Mouse (Mus musculus): ENCODE results near the gene Elmod2. TPM values are rescaled to one million over a fixed set of nuclear protein-coding genes. Genes with fewer than 3 reads are reported as not detected.

Gene Elmod2
- total RNA-seq (2012; rRNA removed) (3.5 and 4.8 TPM in 2 replicates), polyA plus RNA-seq (2012; ENCODE audit: insufficient read depth in 1 of 2, insufficient read length in 2 of 2, low read depth in 1 of 2, low replicate concordance in 2 of 2, missing spikeins in 1 of 2) (100 to 1,000 TPM in 1 of 2 experiments, 1 to 10 TPM in 1; 4.8 to 138 TPM)

- Histone ChIP-seq H3K9me3 (replicated peaks; ENCODE audit: insufficient read depth, low read length) (no peaks in the 10 kb centered on the region), H3K27ac (ENCODE audit: control insufficient read depth, low read depth, low read length) (peak within 1 kb of the TSS; percentile 64), H3K4me3 (ENCODE audit: control insufficient read depth in 1 of 2, insufficient read depth in 1 of 2, low read depth in 2 of 2, low read length in 2 of 2) (peak within 1 kb of the TSS; percentile 81 to 88), H3K4me1 (ENCODE audit: control insufficient read depth in 1 of 2, insufficient read depth in 2 of 2, low read length in 2 of 2) (0 out of 4 replicates have a peak, but pooled peaks cover 0 to 2% of the 10 kb centered on the region in 2 experiments), H3K79me2 (ENCODE audit: control insufficient read depth, insufficient read depth, low read length, poor library complexity) (peaks cover 5% of the 10 kb centered on the region), H3K36me3 (ENCODE audit: control insufficient read depth in 1 of 2, insufficient read depth in 2 of 2, low read length in 2 of 2) (peaks cover 1 to 4% of the 10 kb centered on the region in 2 experiments; a peak in 2 of 4 replicates), H3K27me3 (ENCODE audit: control insufficient read depth in 1 of 2, insufficient read depth in 2 of 2, low read length in 2 of 2) (peaks cover 1 to 2% of the 10 kb centered on the region in 2 experiments; a peak in 1 of 4 replicates), H3K9ac (ENCODE audit: control insufficient read depth, low read depth, low read length, poor library complexity, severe bottlenecking) (peak within 1 kb of the TSS; percentile 85)
- TF ChIP-seq NELFE (IDR thresholded peaks at IDR 0.05; ENCODE audit: low read depth, low read length) (peak; percentile 69), NRF1 (IDR thresholded peaks at IDR 0.05; ENCODE audit: insufficient read depth, low read depth, low read length, poor library complexity, severe bottlenecking) (peak; percentile 52; the same call in 1 of the 2 replicates), HCFC1 (IDR thresholded peaks at IDR 0.05; ENCODE audit: low read depth, low read length) (peak; percentile 83), MAX (IDR thresholded peaks at IDR 0.05; ENCODE audit: low read length) (no peak), POLR2A (IDR thresholded peaks at IDR 0.05; ENCODE audit: control insufficient read depth in 1 of 2, insufficient read depth in 1 of 2, low read depth in 1 of 2, low read length in 2 of 2, poor library complexity in 1 of 2) (peak; percentile 74 to 80), ZNF384 (IDR thresholded peaks at IDR 0.05; ENCODE audit: low read depth, low read length) (no peak), ELF1 (IDR thresholded peaks at IDR 0.05; ENCODE audit: low read depth, low read length) (peak; percentile 98), USF2 (IDR thresholded peaks at IDR 0.05; ENCODE audit: borderline replicate concordance in 1 of 2, insufficient read depth in 1 of 2, low read depth in 1 of 2, low read length in 2 of 2) (no peak), TBP (IDR thresholded peaks at IDR 0.05; ENCODE audit: low read depth, low read length) (0 out of 2 replicates have a peak, but pooled peaks have one; percentile 36), MXI1 (IDR thresholded peaks at IDR 0.05; ENCODE audit: low read depth, low read length) (peak; percentile 87), SIN3A (IDR thresholded peaks at IDR 0.05; ENCODE audit: low read length) (peak; percentile 94)
- peak; percentile 96 for DNase-seq (ENCODE audit: low read depth, low spot score)
These were observed at the start of gene Elmod2 for GRCm38 (mm10) chr8:83331899-83332697. Elmod2 (minus strand) TSS chr8:83332486.

DNA sequence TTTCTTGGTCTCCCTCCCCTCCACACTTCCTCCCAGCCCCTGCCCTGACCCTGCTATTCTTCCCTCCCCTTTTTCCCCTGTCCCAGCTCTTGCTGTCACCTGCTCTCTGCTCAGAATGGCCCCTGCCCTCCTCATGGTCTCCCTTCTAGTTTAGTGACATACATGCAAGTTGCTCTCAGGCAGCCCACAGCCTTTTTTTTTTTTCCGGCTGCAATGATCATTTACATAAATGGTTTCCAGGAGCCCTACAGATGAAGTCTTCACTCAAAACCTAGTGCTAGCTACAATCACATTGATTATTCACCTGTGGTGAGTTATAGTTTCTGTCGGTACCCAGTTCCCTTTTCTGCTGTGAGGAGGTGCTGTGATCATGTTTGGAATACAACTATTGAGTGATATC, 48.7 kb upstream of the Elmod2 start:
- no peaks in the 10 kb centered on the region for H3K79me2 ChIP-seq (ENCODE audit: control insufficient read depth, insufficient read depth, low read length, poor library complexity)
- no peak overlapping the region for H3K27ac ChIP-seq (ENCODE audit: control insufficient read depth, low read depth, low read length)
- no peak overlapping the region for H3K4me3 ChIP-seq (ENCODE audit: control insufficient read depth in 1 of 2, insufficient read depth in 1 of 2, low read depth in 2 of 2, low read length in 2 of 2)
- H3K4me1 ChIP-seq (ENCODE audit: control insufficient read depth in 1 of 2, insufficient read depth in 2 of 2, low read length in 2 of 2), result no peaks in the 10 kb centered on the region
- no peak overlapping the region for H3K9ac ChIP-seq (ENCODE audit: control insufficient read depth, low read depth, low read length, poor library complexity, severe bottlenecking)
- DNase-seq (ENCODE audit: low read depth, low spot score), result no peak
- no peaks in the 10 kb centered on the region; a peak in 1 of 4 replicates for H3K27me3 ChIP-seq (ENCODE audit: control insufficient read depth in 1 of 2, insufficient read depth in 2 of 2, low read length in 2 of 2)
- H3K36me3 ChIP-seq (ENCODE audit: control insufficient read depth in 1 of 2, insufficient read depth in 2 of 2, low read length in 2 of 2), result no peaks in the 10 kb centered on the region
- TF ChIP-seq TAL1 (IDR thresholded peaks at IDR 0.05; ENCODE audit: low read length) (no peak), BHLHE40 (IDR thresholded peaks at IDR 0.05; ENCODE audit: borderline replicate concordance, low read depth, low read length) (no peak), JUND (IDR thresholded peaks at IDR 0.05; ENCODE audit: low read depth, low read length) (no peak), CHD2 (IDR thresholded peaks at IDR 0.05; ENCODE audit: low read length) (no peak), CHD1 (IDR thresholded peaks at IDR 0.05; ENCODE audit: low read depth, low read length) (no peak), POLR2AphosphoS5 (IDR thresholded peaks at IDR 0.05; ENCODE audit: borderline replicate concordance, low read depth, low read length) (no peak), TBP (IDR thresholded peaks at IDR 0.05; ENCODE audit: low read depth, low read length) (no peak), MXI1 (IDR thresholded peaks at IDR 0.05; ENCODE audit: low read depth, low read length) (no peak), ZKSCAN1 (IDR thresholded peaks at IDR 0.05; ENCODE audit: low read depth, low read length) (no peak), ZNF384 (IDR thresholded peaks at IDR 0.05; ENCODE audit: low read depth, low read length) (no peak)
- H3K9me3 ChIP-seq (replicated peaks; ENCODE audit: insufficient read depth, low read length), result no peaks in the 10 kb centered on the region

Measured in MEL (cell line).